Mouse (Mus musculus) cerebellum, adult 2 months (tissue): ENCODE results near the gene Cenpo. TPM values are rescaled to one million over a fixed set of nuclear protein-coding genes. Genes with fewer than 3 reads are reported as not detected.

Source experiments
- DNase-seq, 2 experiments: peaks; one replicate each; pipeline ENCODE4 v3.0.0; 2021
- H3K27ac ChIP-seq: fragments of 200-500 bp; 2 replicates; pipeline ENCODE4 v1.5.1; 2012; ENCODE audit warnings: low read length, control low read depth, inconsistent platforms; ENCODE audit not compliant: insufficient read depth
- H3K27me3 ChIP-seq: fragments of 200-500 bp; 2 replicates; pipeline ENCODE4 v1.6.1; 2012; ENCODE audit warnings: inconsistent platforms, mild to moderate bottlenecking, low read length, moderate library complexity; ENCODE audit not compliant: control insufficient read depth, insufficient read depth
- H3K4me1 ChIP-seq: fragments of 200-500 bp; 2 replicates; pipeline ENCODE4 v1.6.1; 2011; ENCODE audit warnings: low read length; ENCODE audit not compliant: control insufficient read depth, insufficient read depth
- H3K4me3 ChIP-seq: fragments of 200-500 bp; replicated peaks from 2 replicates; pipeline ENCODE3; 2011; ENCODE audit warnings: mild to moderate bottlenecking, low read depth, low read length, control low read depth; ENCODE audit not compliant: insufficient read depth
- CTCF ChIP-seq: fragments of 200-500 bp; IDR thresholded peaks from 2 replicates; pipeline ENCODE4 v1.5.1; 2011; ENCODE audit warnings: low read depth, mild to moderate bottlenecking, control low read depth, low read length, moderate library complexity, borderline replicate concordance; ENCODE audit not compliant: insufficient read depth
- POLR2A ChIP-seq: fragments of 200-500 bp; IDR thresholded peaks from 2 replicates; pipeline ENCODE4 v1.6.1; 2011; ENCODE audit warnings: low read length, control low read depth, borderline replicate concordance; ENCODE audit not compliant: insufficient read depth
- WGBS: fragments of 180-500 bp; shearing (Covaris S2); methylation state at CpG from one replicate; pipeline ENCODE4 v1.1.7; 2018; 5-methylcytosine and 5-hydroxymethylcytosine counted together
- polyA plus RNA-seq: library from polyadenylated mRNA; depleted of rRNA; stranded (reverse); fragments of >200 nt; gene quantifications from 2 replicates; pipeline ENCODE4 v1.2.3, GENCODE M21; 2012; rRNA removed

Gene Cenpo
- polyA plus RNA-seq, 1 experiment: 10.4 TPM

GRCm38 (mm10) chr12:4158179-4158578, 75.9 kb downstream of the Cenpo start:
- DNase-seq: no peak
- Histone ChIP-seq H3K27me3 (no peaks in the 10 kb centered on the region), H3K27ac (peak overlapping the region; percentile 70), H3K4me1 (peaks cover 6% of the 10 kb centered on the region; the same call in 1 of the 2 replicates), H3K4me3 (no peak overlapping the region)
- 72% methylated on average over 3 of the region's 3 CpGs for WGBS
- TF ChIP-seq CTCF (no peak), POLR2A (no peak)

DNA sequence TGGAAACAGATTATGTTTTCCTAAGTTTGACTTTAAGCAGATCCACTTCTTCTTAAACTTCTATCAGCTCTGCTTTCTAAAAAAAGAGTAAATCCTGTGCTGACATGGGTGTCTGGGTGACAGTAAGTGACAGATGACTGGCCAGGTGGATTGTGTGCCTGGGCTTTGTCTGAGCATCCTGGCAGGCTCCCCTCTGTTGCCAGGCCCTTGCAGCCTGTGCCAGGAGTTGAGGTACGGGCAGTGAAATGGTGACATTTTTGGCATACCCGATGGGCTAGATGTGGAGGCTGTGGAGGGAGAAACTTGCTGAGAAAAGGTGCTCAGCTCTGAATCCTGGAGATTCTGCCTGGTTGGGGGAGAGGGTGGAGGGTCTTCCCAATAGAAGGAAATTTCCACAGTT, 76.6 kb downstream of the Cenpo start:
- H3K4me3 ChIP-seq: no peak overlapping the region
- peaks cover 6% of the 10 kb centered on the region; the same call in 1 of the 2 replicates for H3K4me1 ChIP-seq
- DNase-seq: peak; percentile 84 to 93
- H3K27me3 ChIP-seq: no peaks in the 10 kb centered on the region
- no peak for TF ChIP-seq CTCF
- no peak for TF ChIP-seq POLR2A
- WGBS: 16% methylated on average over 2 of the region's 2 CpGs
- H3K27ac ChIP-seq: peak overlapping the region; percentile 70

DNA sequence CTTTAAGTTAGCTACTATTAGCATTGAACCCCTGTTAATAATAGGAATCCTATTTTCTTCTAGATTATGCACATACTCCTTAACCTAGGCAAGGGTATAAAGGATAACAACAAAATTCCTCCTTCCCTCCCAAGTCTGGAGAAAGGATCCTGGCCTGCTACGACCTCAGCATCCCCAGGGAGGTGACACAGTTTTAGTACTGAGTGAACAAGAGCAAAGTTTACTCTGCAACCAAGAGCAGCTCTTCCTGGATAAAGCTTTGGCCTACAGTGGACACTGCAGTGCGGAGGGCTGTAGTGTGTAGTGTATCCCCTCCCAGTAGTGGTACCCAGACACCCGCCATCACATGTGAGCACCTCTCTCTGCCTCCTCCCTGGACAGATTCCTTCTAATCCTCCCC, 82.1 kb downstream of the Cenpo start:
- no peak overlapping the region for H3K4me3 ChIP-seq
- WGBS: 88% methylated on average over 3 of the region's 3 CpGs
- DNase-seq: no peak

GRCm38 (mm10) chr12:4150936-4151335, 83.2 kb downstream of the Cenpo start:
- H3K4me1 ChIP-seq: no peaks in the 10 kb centered on the region
- TF ChIP-seq CTCF (no peak), POLR2A (no peak)
- no peaks in the 10 kb centered on the region for H3K27me3 ChIP-seq
- DNase-seq: no peak
- WGBS: 86% methylated on average over 2 of the region's 2 CpGs
- no peak overlapping the region for H3K27ac ChIP-seq
- no peak overlapping the region for H3K4me3 ChIP-seq

More for the DNA sequence above, 82.1 kb downstream of the Cenpo start:
- Histone ChIP-seq H3K4me1 (no peaks in the 10 kb centered on the region), H3K27me3 (no peaks in the 10 kb centered on the region), H3K27ac (no peak overlapping the region)
- TF ChIP-seq POLR2A (no peak), CTCF (no peak)

Other genes starting within 250 kb of the Cenpo start
- gene Efr3b, start 195.4 kb downstream of the Cenpo start, polyA plus RNA-seq: 83.0 and 83.8 TPM in 2 replicates
- 93.5 and 95.1 TPM in 2 replicates for gene Dnajc27, start 151.7 kb downstream of the Cenpo start, polyA plus RNA-seq
- 23.9 and 24.5 TPM in 2 replicates for gene Adcy3, start 101.2 kb downstream of the Cenpo start, polyA plus RNA-seq
- gene Ptrhd1, start 267 bp downstream of the Cenpo start, polyA plus RNA-seq: 6.3 and 6.7 TPM in 2 replicates
- 60.6 and 62.5 TPM in 2 replicates for gene Ncoa1, start 242.9 kb upstream of the Cenpo start, polyA plus RNA-seq